Comparison of ENCODE assay signal across 14 mouse cellular contexts in genomic region chr16:22953069-22953468, GRCm38 (mm10). TPM values are rescaled to one million over a fixed set of nuclear protein-coding genes. Genes with fewer than 3 reads are reported as not detected.
DNase-seq lines count a peak whose midpoint lies in the region; ATAC-seq lines count a peak whose summit lies in the region.
"Had no signal": no experiment of that assay in that cellular context is flagged by ENCODE, and none has a peak within 500 bp of the region (broad histone marks: within the 10 kb centered on the region; RNA-seq: fewer than 3 reads in every experiment).

No protein-coding gene starts in this region.

- ATAC-seq in inflammation-experienced regulatory T-cells, adult 6 months = no peak
- ATAC-seq: activated CD4-positive, CD25-positive, alpha-beta regulatory T cell, adult 4 months; forebrain, embryonic 15.5 days had no signal

- DNase-seq in cerebellum, postnatal 10 days = peak; percentile 34 to 40
- DNase-seq in cerebellum, adult 9-10 months = no peak
- peak; percentile 18 to 19 for DNase-seq in kidney, adult 8-10 months
- DNase-seq in kidney, postnatal 14 days = no peak
- DNase-seq in 3T3-L1 (ENCODE audit: low read depth, low spot score) (peak; percentile 27), R1 (ENCODE audit: low read depth, low spot score) (peak; percentile 54)
- DNase-seq in thymus, postnatal 10 days (ENCODE audit: low spot score in 2 of 2) = no peak
- DNase-seq: spleen, adult 18-20 months had no signal

RNA-seq across cellular contexts. Expression of gene Hrg, which starts 2.2 kb away (rescaled TPM):
- polyA plus RNA-seq in inflammation-experienced regulatory T-cells, adult 6 months (2017; shearing (Covaris generic)) = not detected
- polyA plus RNA-seq: activated CD4-positive, CD25-positive, alpha-beta regulatory T cell, adult 4 months; embryonic facial prominence, embryonic 13.5 days; forebrain, embryonic 15.5 days; limb, embryonic 12.5 days; myocyte had no signal

RNA-seq across cellular contexts. Expression of gene Fetub, which starts 34.9 kb away (rescaled TPM):
- polyA plus RNA-seq in inflammation-experienced regulatory T-cells, adult 6 months (2017; shearing (Covaris generic)) = under 1 TPM in 1 of 3 experiments, not detected in 2; 0.91 TPM
- polyA plus RNA-seq: activated CD4-positive, CD25-positive, alpha-beta regulatory T cell, adult 4 months; forebrain, embryonic 15.5 days; limb, embryonic 12.5 days had no signal

Comparison
In these comparisons a context has a peak if more than half of its experiments do, and no peak if none do; other contexts are left out.
1. DNase-seq: peak in cerebellum, postnatal 10 days (2 of 2), kidney, adult 8-10 months (2 of 2), 3T3-L1 (single experiment) and R1 (single experiment); none in cerebellum, adult 9-10 months (single experiment), kidney, postnatal 14 days (single experiment) and thymus, postnatal 10 days (0 of 2).